Mouse (Mus musculus) liver, adult 2 months (tissue): ENCODE measurements around the gene Olfr1497. TPM values are rescaled to one million over a fixed set of nuclear protein-coding genes. Genes with fewer than 3 reads are reported as not detected.
"Not testable (repeated sequence)": the region's sequence is repeated elsewhere in the genome, so short reads cannot be mapped to it uniquely, and the experiment has no call there.

ENCODE experiments used
- DNase-seq: peaks from one replicate; pipeline ENCODE4 v3.0.0-alpha.2; 2011; ENCODE audit warnings: low read depth, low spot score; ENCODE audit errors: extremely low read depth
- H3K27ac ChIP-seq: fragments of 200-500 bp; replicated peaks from 2 replicates; pipeline ENCODE4 v1.5.1; 2012; ENCODE audit warnings: low read depth, mild to moderate bottlenecking, control low read depth, inconsistent platforms, low read length; ENCODE audit not compliant: insufficient read depth
- H3K27me3 ChIP-seq: fragments of 200-500 bp; 2 replicates; pipeline ENCODE4 v1.6.1; 2012; ENCODE audit warnings: mild to moderate bottlenecking, moderate library complexity, low read length, inconsistent platforms; ENCODE audit not compliant: control insufficient read depth, insufficient read depth
- H3K36me3 ChIP-seq: fragments of 200-500 bp; 2 replicates; pipeline ENCODE4 v1.6.1; 2012; ENCODE audit warnings: low read length, inconsistent platforms; ENCODE audit not compliant: control insufficient read depth, insufficient read depth
- H3K4me1 ChIP-seq: fragments of 200-500 bp; 2 replicates; pipeline ENCODE4 v1.6.1; 2011; ENCODE audit warnings: low read length; ENCODE audit not compliant: control insufficient read depth, insufficient read depth
- H3K4me3 ChIP-seq: fragments of 200-500 bp; 2 replicates; pipeline ENCODE4 v1.5.1; 2011; ENCODE audit warnings: low read depth, mild to moderate bottlenecking, control low read depth, low read length, moderate library complexity; ENCODE audit not compliant: insufficient read depth
- H3K79me2 ChIP-seq: fragments of 200-500 bp; 2 replicates; pipeline ENCODE4 v1.6.1; 2012; ENCODE audit warnings: inconsistent platforms, mild to moderate bottlenecking, low read length, moderate library complexity; ENCODE audit not compliant: control insufficient read depth, insufficient read depth
- H3K9ac ChIP-seq: fragments of 200-500 bp; 2 replicates; pipeline ENCODE4 v1.6.1; 2012; ENCODE audit warnings: low read depth, mild to moderate bottlenecking, control low read depth, inconsistent platforms, low read length
- CTCF ChIP-seq: fragments of 200-500 bp; IDR thresholded peaks from 2 replicates; pipeline ENCODE4 v1.5.1; 2011; ENCODE audit warnings: low read depth, low read length, control low read depth
- POLR2A ChIP-seq: fragments of 200-500 bp; IDR thresholded peaks from 2 replicates; pipeline ENCODE4 v1.6.1; 2011; ENCODE audit warnings: low read length, control low read depth; ENCODE audit not compliant: insufficient read depth; ENCODE audit errors: extremely low read depth
- WGBS: fragments of 180-500 bp; shearing (Covaris S2); methylation state at CpG from one replicate; pipeline ENCODE4 v1.1.7; 2018; 5-methylcytosine and 5-hydroxymethylcytosine counted together
- polyA plus RNA-seq: library from polyadenylated mRNA; depleted of rRNA; stranded (reverse); fragments of >200 nt; gene quantifications from 2 replicates; pipeline ENCODE4 v1.2.3, GENCODE M21; 2012; rRNA removed
- total RNA-seq: library from RNA; depleted of rRNA; stranded (reverse); fragments of >200 nt; gene quantifications from 2 replicates; pipeline ENCODE4 v1.2.3, GENCODE M21; 2014; rRNA removed

The Olfr1497 gene
- total and polyA plus RNA-seq, 2 experiments, result not detected

GRCm38 (mm10) chr19:13812823-13813222 is 14.8 kb upstream of the Olfr1497 start:
- H3K27ac ChIP-seq, result no peak overlapping the region
- H3K36me3 ChIP-seq, result no peaks in the 10 kb centered on the region
- H3K79me2 ChIP-seq, result no peaks in the 10 kb centered on the region
- no peak for DNase-seq
- H3K27me3 ChIP-seq, result no peaks in the 10 kb centered on the region
- no peaks in the 10 kb centered on the region for H3K4me1 ChIP-seq
- H3K4me3 ChIP-seq, result no peak overlapping the region
- no peak overlapping the region for H3K9ac ChIP-seq
- no peak for TF ChIP-seq POLR2A
- peak; percentile 8; the same call in 1 of the 2 replicates for TF ChIP-seq CTCF
- WGBS, result 58% methylated on average over 2 of the region's 2 CpGs

GRCm38 (mm10) chr19:13805486-13805885 is 7.5 kb upstream of the Olfr1497 start:
- WGBS, result 51% methylated on average over 1 of the region's 1 CpGs

GRCm38 (mm10) chr19:13777578-13777977 is 20.4 kb downstream of the Olfr1497 start, which contains the start of gene Olfr1496:
Gene Olfr1496, plus strand, starts transcription at chr19:13777878.
- no peak for TF ChIP-seq POLR2A
- no peak for TF ChIP-seq CTCF
- DNase-seq, result no peak
- H3K27ac ChIP-seq, result no peak within 1 kb of the TSS
- no peaks in the 10 kb centered on the region for H3K79me2 ChIP-seq
- 65% methylated on average over 1 of the region's 1 CpGs for WGBS
- no peaks in the 10 kb centered on the region for H3K36me3 ChIP-seq
- H3K4me1 ChIP-seq, result no peaks in the 10 kb centered on the region
- no peak within 1 kb of the TSS for H3K9ac ChIP-seq
- H3K27me3 ChIP-seq, result no peaks in the 10 kb centered on the region
- H3K4me3 ChIP-seq, result no peak within 1 kb of the TSS

More at GRCm38 (mm10) chr19:13805486-13805885, 7.5 kb upstream of the Olfr1497 start:
- H3K9ac ChIP-seq, H3K4me3 ChIP-seq, H3K27me3 ChIP-seq, H3K36me3 ChIP-seq, H3K4me1 ChIP-seq, H3K79me2 ChIP-seq, DNase-seq, H3K27ac ChIP-seq: not testable (repeated sequence)

GRCm38 (mm10) chr19:13768565-13769276 is 29.3 kb downstream of the Olfr1497 start:
- WGBS, result 89% methylated on average over 9 of the region's 9 CpGs

GRCm38 (mm10) chr19:13764306-13764705 is 33.7 kb downstream of the Olfr1497 start, which contains the start of gene Olfr1495:
Gene Olfr1495, plus strand, starts transcription at chr19:13764606.
- no peak for DNase-seq
- 63% methylated on average over 3 of the region's 3 CpGs for WGBS
- no peak for TF ChIP-seq CTCF
- no peak for TF ChIP-seq POLR2A

More at GRCm38 (mm10) chr19:13768565-13769276, 29.3 kb downstream of the Olfr1497 start:
- Histone ChIP-seq H3K4me3 (no peak overlapping the region), H3K36me3 (no peaks in the 10 kb centered on the region), H3K4me1 (no peaks in the 10 kb centered on the region), H3K27me3 (no peaks in the 10 kb centered on the region), H3K27ac (no peak overlapping the region), H3K9ac (no peak overlapping the region), H3K79me2 (no peaks in the 10 kb centered on the region)
- no peak for DNase-seq
- TF ChIP-seq POLR2A, result no peak
- TF ChIP-seq CTCF, result no peak

GRCm38 (mm10) chr19:13749366-13749765 is 48.6 kb downstream of the Olfr1497 start:
- 86% methylated on average over 1 of the region's 1 CpGs for WGBS
- Histone ChIP-seq H3K27me3 (no peaks in the 10 kb centered on the region), H3K9ac (no peak overlapping the region), H3K4me3 (no peak overlapping the region), H3K36me3 (no peaks in the 10 kb centered on the region), H3K4me1 (no peaks in the 10 kb centered on the region), H3K27ac (no peak overlapping the region), H3K79me2 (no peaks in the 10 kb centered on the region)
- no peak for TF ChIP-seq POLR2A
- DNase-seq, result no peak

More at GRCm38 (mm10) chr19:13764306-13764705, 33.7 kb downstream of the Olfr1497 start, which contains the start of gene Olfr1495:
- H3K27me3 ChIP-seq, result no peaks in the 10 kb centered on the region
- no peaks in the 10 kb centered on the region for H3K36me3 ChIP-seq
- H3K4me1 ChIP-seq, result no peaks in the 10 kb centered on the region
- no peak within 1 kb of the TSS for H3K9ac ChIP-seq
- no peaks in the 10 kb centered on the region for H3K79me2 ChIP-seq
- H3K4me3 ChIP-seq, result no peak within 1 kb of the TSS
- no peak within 1 kb of the TSS for H3K27ac ChIP-seq

Other genes with a start within 250 kb of the Olfr1497 start
- not detected in 2 replicates for gene Olfr1484, start 214.7 kb downstream of the Olfr1497 start, total RNA-seq
- not detected in 2 replicates for gene Olfr1484, start 214.7 kb downstream of the Olfr1497 start, polyA plus RNA-seq
- not detected in 2 replicates for gene Olfr1487, start 180.8 kb downstream of the Olfr1497 start, total RNA-seq
- not detected in 2 replicates for gene Olfr1487, start 180.8 kb downstream of the Olfr1497 start, polyA plus RNA-seq
- gene Olfr1489, start 166.6 kb downstream of the Olfr1497 start, total RNA-seq, result not detected in 2 replicates
- gene Olfr1489, start 166.6 kb downstream of the Olfr1497 start, polyA plus RNA-seq, result not detected in 2 replicates
- not detected in 2 replicates for gene Olfr1490, start 147.1 kb downstream of the Olfr1497 start, total RNA-seq
- gene Olfr1490, start 147.1 kb downstream of the Olfr1497 start, polyA plus RNA-seq, result not detected in 2 replicates
- gene Olfr1491, start 100.9 kb downstream of the Olfr1497 start, total RNA-seq, result not detected in 2 replicates
- gene Olfr1491, start 100.9 kb downstream of the Olfr1497 start, polyA plus RNA-seq, result not detected in 2 replicates
- gene Olfr1493-ps1, start 74.9 kb downstream of the Olfr1497 start, total RNA-seq, result not detected in 2 replicates
- not detected in 2 replicates for gene Olfr1493-ps1, start 74.9 kb downstream of the Olfr1497 start, polyA plus RNA-seq
- not detected in 2 replicates for gene Olfr1494, start 58.5 kb downstream of the Olfr1497 start, total RNA-seq
- not detected in 2 replicates for gene Olfr1494, start 58.5 kb downstream of the Olfr1497 start, polyA plus RNA-seq
- gene Olfr1495, start 33.6 kb downstream of the Olfr1497 start, total RNA-seq, result not detected in 2 replicates
- not detected in 2 replicates for gene Olfr1495, start 33.6 kb downstream of the Olfr1497 start, polyA plus RNA-seq
- gene Olfr1496, start 20.3 kb downstream of the Olfr1497 start, total RNA-seq, result not detected in 2 replicates
- not detected in 2 replicates for gene Olfr1496, start 20.3 kb downstream of the Olfr1497 start, polyA plus RNA-seq
- gene Olfr1499, start 21.2 kb upstream of the Olfr1497 start, total RNA-seq, result not detected in 2 replicates
- not detected in 2 replicates for gene Olfr1499, start 21.2 kb upstream of the Olfr1497 start, polyA plus RNA-seq
- gene Olfr1500, start 32.3 kb upstream of the Olfr1497 start, total RNA-seq, result not detected in 2 replicates
- not detected in 2 replicates for gene Olfr1500, start 32.3 kb upstream of the Olfr1497 start, polyA plus RNA-seq
- gene Olfr1501, start 52.5 kb upstream of the Olfr1497 start, total RNA-seq, result not detected in 2 replicates
- gene Olfr1501, start 52.5 kb upstream of the Olfr1497 start, polyA plus RNA-seq, result not detected in 2 replicates
- not detected in 2 replicates for gene Olfr1502, start 63.6 kb upstream of the Olfr1497 start, total RNA-seq
- not detected in 2 replicates for gene Olfr1502, start 63.6 kb upstream of the Olfr1497 start, polyA plus RNA-seq
- gene Olfr1504, start 99.7 kb upstream of the Olfr1497 start, total RNA-seq, result not detected in 2 replicates
- not detected in 2 replicates for gene Olfr1504, start 99.7 kb upstream of the Olfr1497 start, polyA plus RNA-seq
- gene Olfr1505, start 115.3 kb upstream of the Olfr1497 start, total RNA-seq, result not detected in 2 replicates
- gene Olfr1505, start 115.3 kb upstream of the Olfr1497 start, polyA plus RNA-seq, result not detected in 2 replicates